Mouse (Mus musculus): ENCODE data around the gene Auts2.
A peak's percentile ranks its signal among the peaks of the same experiment; 100 is the strongest.

The Auts2 gene

GRCm38 (mm10) chr5:131919983-131920777, 623.0 kb downstream of the Auts2 start:
- no peak for DNase-seq (ENCODE audit: low read depth, low spot score)

- DNase-seq (ENCODE audit: low read depth, low spot score), result no peak
These were observed 626.2 kb downstream of the Auts2 start for GRCm38 (mm10) chr5:131916791-131917403.

GRCm38 (mm10) chr5:131913562-131913961, 629.6 kb downstream of the Auts2 start:
- DNase-seq (ENCODE audit: low read depth, low spot score), result no peak

GRCm38 (mm10) chr5:131912983-131913382, 630.2 kb downstream of the Auts2 start:
- no peak for DNase-seq (ENCODE audit: low read depth, low spot score)

- DNase-seq (ENCODE audit: low read depth, low spot score), result no peak
These were observed 636.8 kb downstream of the Auts2 start for GRCm38 (mm10) chr5:131906313-131906712.

- no peak for DNase-seq (ENCODE audit: low read depth, low spot score)
These were observed 638.7 kb downstream of the Auts2 start for GRCm38 (mm10) chr5:131904478-131904877.

GRCm38 (mm10) chr5:131898048-131898638, 645.0 kb downstream of the Auts2 start:
- no peak for DNase-seq (ENCODE audit: low read depth, low spot score)

GRCm38 (mm10) chr5:131886636-131887035, 656.5 kb downstream of the Auts2 start:
- DNase-seq (ENCODE audit: low read depth, low spot score), result no peak

- no peak for DNase-seq (ENCODE audit: low read depth, low spot score)
These were observed 666.6 kb downstream of the Auts2 start for GRCm38 (mm10) chr5:131876569-131876968.

GRCm38 (mm10) chr5:131875976-131876375, 667.2 kb downstream of the Auts2 start:
- no peak for DNase-seq (ENCODE audit: low read depth, low spot score)

GRCm38 (mm10) chr5:131873116-131873515, 670.0 kb downstream of the Auts2 start:
- peak; percentile 41 for DNase-seq (ENCODE audit: low read depth, low spot score)

GRCm38 (mm10) chr5:131869711-131870499, 673.2 kb downstream of the Auts2 start:
- DNase-seq (ENCODE audit: low read depth, low spot score), result no peak

GRCm38 (mm10) chr5:131865200-131865599, 677.9 kb downstream of the Auts2 start:
- no peak for DNase-seq (ENCODE audit: low read depth, low spot score)

- no peak for DNase-seq (ENCODE audit: low read depth, low spot score)
These were observed 685.2 kb downstream of the Auts2 start for GRCm38 (mm10) chr5:131857976-131858375.

GRCm38 (mm10) chr5:131855358-131855757, 687.8 kb downstream of the Auts2 start:
- DNase-seq (ENCODE audit: low read depth, low spot score), result no peak

GRCm38 (mm10) chr5:131851597-131852453, 691.3 kb downstream of the Auts2 start:
- DNase-seq (ENCODE audit: low read depth, low spot score), result no peak

- no peak for DNase-seq (ENCODE audit: low read depth, low spot score)
These were observed 692.4 kb downstream of the Auts2 start for GRCm38 (mm10) chr5:131850632-131851335.

- DNase-seq (ENCODE audit: low read depth, low spot score), result no peak
These were observed 693.5 kb downstream of the Auts2 start for GRCm38 (mm10) chr5:131849644-131850043.

GRCm38 (mm10) chr5:131844519-131844800, 698.7 kb downstream of the Auts2 start:
- DNase-seq (ENCODE audit: low read depth, low spot score), result no peak

GRCm38 (mm10) chr5:131843766-131844518, 699.2 kb downstream of the Auts2 start:
- peak; percentile 62 for DNase-seq (ENCODE audit: low read depth, low spot score)
